ENCODE assay signal across 8 mouse cellular contexts in genomic region chr5:44414441-44414840, GRCm38 (mm10).
DNase-seq lines count a peak whose midpoint lies in the region; ATAC-seq and TF ChIP-seq lines count a peak whose summit lies in the region.

No protein-coding gene starts in this region.

- H3K4me2 ChIP-seq in midbrain, embryonic 15.5 days, result no peak overlapping the region
- no peak overlapping the region for H3K4me2 ChIP-seq in midbrain, embryonic 11.5 days

- H3K4me3 ChIP-seq in midbrain, embryonic 15.5 days, result no peak overlapping the region
- H3K4me3 ChIP-seq in midbrain, embryonic 11.5 days (ENCODE audit: low read depth, low read length), result no peak overlapping the region
- H3K4me3 ChIP-seq in embryonic fibroblast, embryonic 13.5 days (ENCODE audit: insufficient read depth, low read length), result no peak overlapping the region

- no peak overlapping the region for H3K27ac ChIP-seq in midbrain, embryonic 15.5 days
- H3K27ac ChIP-seq in midbrain, embryonic 11.5 days (ENCODE audit: low read depth, low read length), result no peak overlapping the region
- H3K27ac ChIP-seq in embryonic fibroblast, embryonic 13.5 days (ENCODE audit: insufficient read depth, low read length), result peak overlapping the region; percentile 82

- 53% methylated on average over 7 of the region's 7 CpGs for WGBS in midbrain, embryonic 15.5 days
- WGBS in midbrain, embryonic 11.5 days, result 57% methylated on average over 7 of the region's 7 CpGs

- no peak overlapping the region for H3K9ac ChIP-seq in midbrain, embryonic 15.5 days
- no peak overlapping the region for H3K9ac ChIP-seq in midbrain, embryonic 11.5 days (ENCODE audit: low read length)

- DNase-seq in midbrain, embryonic 11.5 days (ENCODE audit: low spot score, missing footprints), result no peak
- DNase-seq in heart, postnatal 14 days, result peak; percentile 76 to 83
- DNase-seq in left cerebral cortex, adult 11 months (ENCODE audit: low spot score), result peak; percentile 65
- peak; percentile 28 for DNase-seq in retina, adult 2 months (ENCODE audit: low read depth, low spot score)
- DNase-seq in thymus, postnatal 25 days, result no peak

- intact Hi-C loops in heart, postnatal 14 days (cut with DNase I), result no loop called here

- ATAC-seq in midbrain, embryonic 15.5 days (replicated peaks), result 0 out of 2 replicates have a peak, but pooled peaks have one; percentile 24
- ATAC-seq in midbrain, embryonic 11.5 days (ENCODE audit: low FRiP score), result no peak
- ATAC-seq in megakaryocyte-erythroid progenitor cell, adult 5-6 weeks (replicated peaks; ENCODE audit: low FRiP score, low TSS enrichment, poor library complexity, severe bottlenecking), result no peak

- no peak for TF ChIP-seq POLR2A in embryonic fibroblast, embryonic 13.5 days (IDR thresholded peaks at IDR 0.05; ENCODE audit: low read depth, low read length)

- H3K9me3 ChIP-seq in midbrain, embryonic 15.5 days, result no peaks in the 10 kb centered on the region
- H3K9me3 ChIP-seq in midbrain, embryonic 11.5 days (ENCODE audit: control insufficient read depth, low read length), result no peaks in the 10 kb centered on the region

- no peak for TF ChIP-seq CTCF in embryonic fibroblast, embryonic 13.5 days (IDR thresholded peaks at IDR 0.05; ENCODE audit: borderline replicate concordance, insufficient read depth, low read length)

- H3K27me3 ChIP-seq in midbrain, embryonic 15.5 days (replicated peaks), result no peaks in the 10 kb centered on the region
- no peaks in the 10 kb centered on the region for H3K27me3 ChIP-seq in midbrain, embryonic 11.5 days (ENCODE audit: control insufficient read depth, insufficient read depth, low read length)

- H3K36me3 ChIP-seq in midbrain, embryonic 15.5 days (replicated peaks), result no peaks in the 10 kb centered on the region
- H3K36me3 ChIP-seq in midbrain, embryonic 11.5 days (ENCODE audit: control insufficient read depth, insufficient read depth, low read length), result no peaks in the 10 kb centered on the region

- H3K4me1 ChIP-seq in midbrain, embryonic 15.5 days, result 0 out of 2 replicates have a peak, but pooled peaks cover 2% of the 10 kb centered on the region
- H3K4me1 ChIP-seq in midbrain, embryonic 11.5 days (ENCODE audit: control insufficient read depth, insufficient read depth, low read length), result no peaks in the 10 kb centered on the region
- H3K4me1 ChIP-seq in embryonic fibroblast, embryonic 13.5 days (ENCODE audit: control insufficient read depth, insufficient read depth, low read length), result no peaks in the 10 kb centered on the region

Comparison
In these comparisons a context has a peak if more than half of its experiments do, and no peak if none do; other contexts are left out.
1. DNase-seq: peak in heart, postnatal 14 days (2 of 2), left cerebral cortex, adult 11 months (single experiment) and retina, adult 2 months (single experiment); none in midbrain, embryonic 11.5 days (single experiment) and thymus, postnatal 25 days (single experiment).